Mouse (Mus musculus): Measurements from ENCODE around the gene Kifc3. TPM values are rescaled to one million over a fixed set of nuclear protein-coding genes. Genes with fewer than 3 reads are reported as not detected.
A peak's percentile ranks its signal among the peaks of the same experiment; 100 is the strongest.

Gene Kifc3
- total RNA-seq, 2 experiments from 2014 or later = 5.2 to 11.4 TPM

GRCm38 (mm10) chr8:95146044-95146745 is 56.4 kb downstream of the Kifc3 start:
- DNase-seq = no peak
- TF ChIP-seq CTCF (IDR thresholded peaks at IDR 0.05) = no peak
- no peak overlapping the region for H3K4me3 ChIP-seq
- no peak overlapping the region for H3K27ac ChIP-seq
- intact Hi-C loops (cut with DNase I) = no loop called here

- intact Hi-C loops (cut with DNase I) = no loop called here
- Histone ChIP-seq H3K4me3 (no peak overlapping the region), H3K27ac (peak overlapping the region; percentile 92)
- DNase-seq = no peak
- no peak for TF ChIP-seq CTCF (IDR thresholded peaks at IDR 0.05)
Observed at GRCm38 (mm10) chr8:95144631-95145015, 58.0 kb downstream of the Kifc3 start.

DNA sequence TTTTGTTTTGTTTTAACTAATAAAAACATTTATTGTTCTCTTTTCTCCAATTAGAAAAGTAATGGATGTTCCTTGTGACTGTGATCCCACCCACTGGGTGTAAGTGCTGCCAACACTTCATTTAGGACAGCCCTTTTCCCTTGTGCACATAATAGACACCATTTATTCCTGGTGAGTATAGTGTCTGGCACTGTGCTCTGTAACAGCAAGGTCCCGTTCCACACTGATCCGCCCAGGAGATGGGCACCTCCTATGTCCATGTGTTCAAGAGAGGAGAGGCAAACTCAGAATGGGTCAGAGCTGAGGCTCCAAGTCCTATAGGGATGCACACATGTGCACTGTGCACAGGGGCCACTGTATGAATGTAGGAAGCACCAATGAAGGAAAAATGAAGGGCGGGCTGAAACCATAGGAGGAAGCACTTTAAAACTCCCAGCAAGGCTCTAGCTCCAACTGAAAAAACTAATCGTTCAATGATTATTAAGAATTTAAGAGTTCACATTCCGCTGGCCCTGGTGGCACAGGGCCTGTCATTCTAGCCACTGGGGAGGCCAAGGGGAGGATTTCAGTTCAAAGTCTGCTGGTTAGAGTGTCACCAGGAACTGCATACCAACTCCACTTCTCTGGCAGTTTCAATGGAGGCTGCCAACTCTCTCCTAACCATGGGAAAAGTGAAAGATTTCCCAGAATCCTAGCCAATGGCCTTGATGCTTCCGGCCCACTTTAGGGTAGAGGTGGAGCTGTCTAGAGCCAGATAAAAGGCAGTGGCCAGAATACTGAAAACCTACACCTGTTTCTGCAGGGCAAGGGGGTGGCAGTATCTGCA is 58.6 kb downstream of the Kifc3 start:
- TF ChIP-seq CTCF (IDR thresholded peaks at IDR 0.05) = no peak
- H3K4me3 ChIP-seq = no peak overlapping the region
- DNase-seq = no peak
- H3K27ac ChIP-seq = peak overlapping the region; percentile 92
- intact Hi-C loops (cut with DNase I) = no loop called here

GRCm38 (mm10) chr8:95142985-95143804 is 59.4 kb downstream of the Kifc3 start:
- peak; percentile 30 for DNase-seq
- intact Hi-C loops (cut with DNase I) = no loop called here
- Histone ChIP-seq H3K4me3 (peak overlapping the region; percentile 96), H3K27ac (peak overlapping the region; percentile 92)
- no peak for TF ChIP-seq CTCF (IDR thresholded peaks at IDR 0.05)

- DNase-seq = peak; percentile 84
- no peak for TF ChIP-seq CTCF (IDR thresholded peaks at IDR 0.05)
- H3K27ac ChIP-seq = peak overlapping the region; percentile 92
- peak overlapping the region; percentile 96 for H3K4me3 ChIP-seq
- intact Hi-C loops (cut with DNase I) = no loop called here
Observed at GRCm38 (mm10) chr8:95142075-95142831, 60.4 kb downstream of the Kifc3 start.

GRCm38 (mm10) chr8:95141469-95142074 is 61.0 kb downstream of the Kifc3 start:
- H3K4me3 ChIP-seq = peak overlapping the region; percentile 96
- TF ChIP-seq CTCF (IDR thresholded peaks at IDR 0.05) = no peak
- peak overlapping the region; percentile 92 for H3K27ac ChIP-seq
- peak; percentile 59 for DNase-seq
- intact Hi-C loops (cut with DNase I) = no loop called here

DNA sequence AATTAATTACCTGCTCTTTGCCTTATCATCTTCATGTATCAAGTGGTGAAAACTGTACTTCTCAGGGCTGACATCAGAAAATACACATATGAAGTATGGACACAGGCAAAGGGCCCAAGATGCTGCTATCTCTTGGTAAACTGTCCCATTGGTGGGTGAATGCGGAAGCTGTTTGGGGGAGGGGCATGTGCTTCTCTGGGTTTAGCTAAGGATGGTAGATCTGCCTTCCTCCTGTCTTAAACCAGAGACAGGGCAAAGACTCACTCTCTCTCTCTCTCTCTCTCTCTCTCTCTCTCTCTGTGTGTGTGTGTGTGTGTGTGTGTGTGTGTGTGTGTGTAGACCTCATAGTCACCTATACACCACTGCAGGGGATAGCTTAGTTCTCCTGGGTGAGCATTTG is 61.6 kb downstream of the Kifc3 start:
- no peak for DNase-seq
- TF ChIP-seq CTCF (IDR thresholded peaks at IDR 0.05) = no peak
- intact Hi-C loops (cut with DNase I) = no loop called here
- H3K27ac ChIP-seq = peak overlapping the region; percentile 92
- H3K4me3 ChIP-seq = peak overlapping the region; percentile 96

DNA sequence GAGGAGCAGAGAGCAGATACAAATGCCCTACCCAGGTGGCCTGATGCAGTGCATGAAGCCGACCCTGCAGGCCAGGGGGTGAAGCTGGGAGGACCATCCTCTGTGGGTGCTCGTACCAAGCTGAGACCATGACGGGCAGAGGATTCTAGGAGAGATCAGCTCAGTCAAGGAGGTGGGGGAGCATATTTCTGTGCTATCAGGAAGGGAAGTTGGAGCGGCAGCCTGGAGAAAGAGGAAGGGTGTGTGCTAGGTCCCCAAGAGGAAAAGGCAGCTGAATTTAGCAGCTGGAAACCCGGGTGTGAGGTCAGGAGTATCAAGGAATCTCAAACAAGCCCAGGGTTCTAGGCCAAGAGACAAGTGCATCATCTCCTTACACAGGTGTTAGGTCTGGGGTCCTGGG is 62.1 kb downstream of the Kifc3 start:
- Histone ChIP-seq H3K4me3 (peak overlapping the region; percentile 96), H3K27ac (peak overlapping the region; percentile 92)
- intact Hi-C loops (cut with DNase I) = no loop called here
- peak; percentile 33 for DNase-seq
- no peak for TF ChIP-seq CTCF (IDR thresholded peaks at IDR 0.05)

GRCm38 (mm10) chr8:95139051-95139365 is 63.6 kb downstream of the Kifc3 start:
- no peak for DNase-seq
- no peak for TF ChIP-seq CTCF (IDR thresholded peaks at IDR 0.05)
- Histone ChIP-seq H3K27ac (peak overlapping the region; percentile 92; the same call in 1 of the 2 replicates), H3K4me3 (no peak overlapping the region)
- intact Hi-C loops (cut with DNase I) = loop anchor here (10.0 kb wide), 1 partner anchor 66 kb away; the partner anchor contains the start of gene Kifc3

DNA sequence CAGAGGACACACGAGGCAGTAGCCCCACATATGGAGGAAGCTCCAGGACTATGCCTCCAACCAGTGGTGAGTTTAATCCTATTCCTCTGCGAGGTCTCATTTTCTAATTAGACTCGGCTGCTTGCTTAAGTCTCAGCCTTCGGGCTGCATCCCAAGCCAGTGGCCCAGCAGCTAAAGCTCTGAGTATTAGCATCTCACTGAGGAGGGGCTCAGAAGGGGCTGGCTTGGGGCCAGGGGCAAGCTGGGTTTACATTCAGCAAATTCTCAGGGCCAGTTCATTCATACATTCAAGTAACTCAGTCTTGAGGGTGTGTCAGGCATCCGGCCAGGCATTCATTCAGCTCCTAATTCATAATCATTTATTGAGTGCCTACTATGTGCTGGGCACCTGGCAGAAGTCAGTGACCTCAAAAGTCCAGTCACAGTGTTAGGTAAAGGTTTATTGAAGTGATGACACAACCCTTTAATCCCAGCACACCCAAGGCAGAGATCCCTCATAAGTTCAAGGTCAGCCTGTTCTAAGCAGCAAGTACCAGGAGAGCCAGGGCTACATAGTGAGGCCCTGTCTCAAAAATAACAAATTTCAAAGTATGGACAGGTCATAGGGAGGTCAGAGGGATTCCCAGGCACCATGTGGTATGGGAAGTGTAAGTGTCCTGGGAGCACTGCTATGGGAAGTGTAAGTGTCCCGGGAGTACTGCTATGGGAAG is 64.1 kb downstream of the Kifc3 start:
- Histone ChIP-seq H3K4me3 (peak overlapping the region; percentile 63), H3K27ac (peak overlapping the region; percentile 92)
- TF ChIP-seq CTCF (IDR thresholded peaks at IDR 0.05) = no peak
- intact Hi-C loops (cut with DNase I) = loop anchor here (10.0 kb wide), 1 partner anchor 66 kb away; the partner anchor contains the start of gene Kifc3
- peak; percentile 42 for DNase-seq

GRCm38 (mm10) chr8:95137641-95138098 is 64.9 kb downstream of the Kifc3 start:
- Histone ChIP-seq H3K4me3 (peak overlapping the region; percentile 63), H3K27ac (peak overlapping the region; percentile 92)
- intact Hi-C loops (cut with DNase I) = loop anchor here (10.0 kb wide), 1 partner anchor 67 kb away; the partner anchor contains the start of gene Kifc3
- DNase-seq = peak; percentile 73
- no peak for TF ChIP-seq CTCF (IDR thresholded peaks at IDR 0.05)
